Mouse (Mus musculus) heart, adult 2 months (tissue): ENCODE measurements at regions not wholly inside any gene's neighbourhood (a gene's known extent, or its start where the extent isn't known, plus 50 kb on each side); places are given as distances from the start of the nearest gene placed in this dataset.

Experiments used
- CTCF ChIP-seq: fragments of 200-600 bp; IDR thresholded peaks from 2 replicates; pipeline ENCODE4 v1.8.1; 2022; ENCODE audit warnings: antibody characterized with exemption, mild to moderate bottlenecking, moderate library complexity
- EP300 ChIP-seq: fragments of 200-500 bp; IDR thresholded peaks from 2 replicates; pipeline ENCODE4 v1.6.1; 2011; ENCODE audit warnings: low read depth, low read length, control low read depth; ENCODE audit not compliant: insufficient read depth

DNA sequence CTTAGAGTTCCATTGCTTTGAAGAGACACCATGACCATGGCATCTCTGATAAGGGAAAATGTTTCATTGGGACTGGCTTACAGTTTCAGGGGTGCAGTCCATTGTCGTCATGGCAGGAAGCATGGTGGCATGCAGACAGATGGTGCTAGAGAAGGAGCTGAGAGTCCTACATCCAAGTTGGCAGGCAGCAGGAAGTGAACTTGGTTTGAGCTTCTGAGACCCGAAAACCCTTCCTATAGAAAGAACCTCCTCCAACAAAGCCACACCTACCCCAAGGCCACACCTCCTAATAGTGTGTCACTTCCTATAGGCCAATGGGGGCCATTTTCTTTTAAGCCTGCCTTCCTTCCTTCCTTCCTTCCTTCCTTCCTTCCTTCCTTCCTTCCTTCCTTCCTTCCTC lies 107.1 kb upstream of the Serp2 start:
- TF ChIP-seq CTCF, result no peak
- no peak for TF ChIP-seq EP300
